18 mouse cellular contexts compared by ENCODE assay signal in genomic region chr9:96716735-96717444, GRCm38 (mm10). TPM values are rescaled to one million over a fixed set of nuclear protein-coding genes. Genes with fewer than 3 reads are reported as not detected.
DNase-seq lines count a peak whose midpoint lies in the region; ATAC-seq and TF ChIP-seq lines count a peak whose summit lies in the region.
"Had no signal": no experiment of that assay in that cellular context is flagged by ENCODE, and none has a peak within 500 bp of the region (broad histone marks: within the 10 kb centered on the region; RNA-seq: fewer than 3 reads in every experiment).

No protein-coding gene starts in this region.

- DNase-seq in heart, adult 11 months, result peak; percentile 83
- no peak for DNase-seq in heart, embryonic 10.5 days (ENCODE audit: low spot score)
- no peak for DNase-seq in kidney, postnatal 0 days (ENCODE audit: low spot score)
- DNase-seq in kidney, postnatal 14 days, result no peak
- peak; percentile 60 for DNase-seq in CH12.LX (ENCODE audit: extremely low read depth)
- DNase-seq in adrenal gland, postnatal 14 days, result no peak
- DNase-seq: adrenal gland, postnatal 10 days; adrenal gland, postnatal 36 days; B cell, adult 2 months; cerebellum, adult 8-10 months; cerebellum, postnatal 10 days; cerebellum, postnatal 25 days; forebrain, postnatal 0 days had no signal

- H3K36me3 ChIP-seq in heart, embryonic 10.5 days, result peaks cover 22% of the 10 kb centered on the region
- H3K36me3 ChIP-seq in kidney, postnatal 0 days (ENCODE audit: insufficient read depth, low read length), result no peaks in the 10 kb centered on the region
- peaks cover 20 to 45% of the 10 kb centered on the region in 2 experiments for H3K36me3 ChIP-seq in CH12.LX (replicated peaks in 1 of 2; ENCODE audit: control insufficient read depth in 1 of 2, insufficient read depth in 1 of 2, low read length in 1 of 2)
- H3K36me3 ChIP-seq: embryonic facial prominence, embryonic 10.5 days; embryonic facial prominence, embryonic 12.5 days; forebrain, embryonic 15.5 days had no signal

- dilution Hi-C loops in CH12.LX (cut with MboI; ENCODE audit: extremely low pct_ligation_motif_present, extremely low pct_unique_long_range_greater_than_20kb, low sequenced_read_pairs), result no loop called here

- TF ChIP-seq POLR2A in CH12.LX (IDR thresholded peaks at IDR 0.05; ENCODE audit: low read depth, low read length), result no peak

- in situ Hi-C loops in CH12.LX (cut with MboI; ENCODE audit: low pct_ligation_motif_present, low pct_unique_long_range_greater_than_20kb, low sequenced_read_pairs), result loop anchor here (5.0 kb wide), 2 partner anchors 40 to 80 kb away; no protein-coding TSS in a partner anchor

- H3K27me3 ChIP-seq in heart, embryonic 10.5 days (ENCODE audit: insufficient read depth, poor library complexity, severe bottlenecking), result no peaks in the 10 kb centered on the region
- no peaks in the 10 kb centered on the region for H3K27me3 ChIP-seq in kidney, postnatal 0 days (ENCODE audit: insufficient read depth, low read length)
- H3K27me3 ChIP-seq in CH12.LX (replicated peaks), result no peaks in the 10 kb centered on the region
- H3K27me3 ChIP-seq: embryonic facial prominence, embryonic 12.5 days; forebrain, embryonic 13.5 days; forebrain, embryonic 15.5 days had no signal

- no peak for TF ChIP-seq CTCF in kidney, postnatal 0 days (IDR thresholded peaks at IDR 0.05; ENCODE audit: low read depth)
- peak in 1 of 2 experiments; percentile 8; a peak in 1 of 4 replicates for TF ChIP-seq CTCF in CH12.LX (conservative IDR thresholded peaks at IDR 0.05 in 1 of 2, IDR thresholded peaks at IDR 0.05 in 1 of 2; ENCODE audit: low read depth in 2 of 2, low read length in 2 of 2)

- peaks cover 51% of the 10 kb centered on the region for H3K4me1 ChIP-seq in heart, embryonic 10.5 days
- H3K4me1 ChIP-seq in kidney, postnatal 0 days (replicated peaks; ENCODE audit: insufficient read depth, low read length), result peaks cover 11% of the 10 kb centered on the region; the same call in 1 of the 2 replicates
- peaks cover 16 to 51% of the 10 kb centered on the region in 2 experiments for H3K4me1 ChIP-seq in CH12.LX (ENCODE audit: control insufficient read depth in 1 of 2, insufficient read depth in 2 of 2)

- no peaks in the 10 kb centered on the region for H3K9me3 ChIP-seq in heart, embryonic 10.5 days
- H3K9me3 ChIP-seq in kidney, postnatal 0 days (replicated peaks; ENCODE audit: low read length), result no peaks in the 10 kb centered on the region
- no peaks in the 10 kb centered on the region for H3K9me3 ChIP-seq in CH12.LX (replicated peaks; ENCODE audit: low read length)
- H3K9me3 ChIP-seq: embryonic facial prominence, embryonic 10.5 days; embryonic facial prominence, embryonic 12.5 days; forebrain, embryonic 13.5 days; forebrain, embryonic 15.5 days had no signal

- no peak overlapping the region for H3K4me2 ChIP-seq in kidney, postnatal 0 days (ENCODE audit: low read length)
- H3K4me2 ChIP-seq in CH12.LX (ENCODE audit: insufficient read depth, low read depth, poor library complexity, severe bottlenecking), result peak overlapping the region; percentile 86
- H3K4me2 ChIP-seq: embryonic facial prominence, embryonic 12.5 days; forebrain, embryonic 13.5 days; forebrain, embryonic 15.5 days had no signal

- no peak for TF ChIP-seq RAD21 in CH12.LX (IDR thresholded peaks at IDR 0.05; ENCODE audit: low read depth, low read length)

- WGBS in heart, embryonic 10.5 days, result 88% methylated on average over 14 of the region's 14 CpGs
- 77% methylated on average over 14 of the region's 14 CpGs for WGBS in kidney, postnatal 0 days

- no peak for ATAC-seq in kidney, postnatal 0 days (replicated peaks; ENCODE audit: low FRiP score, low read depth)
- ATAC-seq: CD4-positive, CD25-positive, alpha-beta regulatory T cell, adult 4 months; forebrain, embryonic 13.5 days; forebrain, embryonic 15.5 days; forebrain, postnatal 0 days had no signal

- no peak overlapping the region for H3K9ac ChIP-seq in kidney, postnatal 0 days (ENCODE audit: low read depth, low read length)
- H3K9ac ChIP-seq in CH12.LX (ENCODE audit: insufficient read depth, low read depth), result peak overlapping the region; percentile 94
- H3K9ac ChIP-seq: embryonic facial prominence, embryonic 12.5 days; forebrain, embryonic 13.5 days; forebrain, embryonic 15.5 days; forebrain, postnatal 0 days had no signal

- peaks cover 93% of the 10 kb centered on the region for H3K79me2 ChIP-seq in CH12.LX (replicated peaks; ENCODE audit: control insufficient read depth, extremely low read depth, insufficient read depth, poor library complexity, severe bottlenecking)

- no peak overlapping the region for H3K4me3 ChIP-seq in heart, embryonic 10.5 days
- H3K4me3 ChIP-seq in kidney, postnatal 0 days (replicated peaks; ENCODE audit: low read depth, low read length), result no peak overlapping the region
- peak overlapping the region; percentile 58 to 80 (median 73) for H3K4me3 ChIP-seq in CH12.LX (replicated peaks in 1 of 3; ENCODE audit: low read depth in 2 of 3, low read length in 2 of 3, poor library complexity in 1 of 3)
- H3K4me3 ChIP-seq: embryonic facial prominence, embryonic 10.5 days; embryonic facial prominence, embryonic 12.5 days; forebrain, embryonic 13.5 days; forebrain, embryonic 15.5 days had no signal

- TF ChIP-seq EP300 in CH12.LX (IDR thresholded peaks at IDR 0.05; ENCODE audit: low read length), result 0 out of 2 replicates have a peak, but pooled peaks have one; percentile 13

- H3K27ac ChIP-seq in heart, embryonic 10.5 days, result no peak overlapping the region
- peak overlapping the region; percentile 42; the same call in 1 of the 2 replicates for H3K27ac ChIP-seq in kidney, postnatal 0 days
- peak overlapping the region; percentile 87 for H3K27ac ChIP-seq in CH12.LX (ENCODE audit: insufficient read depth, low read depth)
- H3K27ac ChIP-seq: embryonic facial prominence, embryonic 10.5 days; embryonic facial prominence, embryonic 12.5 days; forebrain, embryonic 13.5 days; forebrain, embryonic 15.5 days had no signal

TF ChIP-seq in CH12.LX, 34 proteins besides CTCF, POLR2A, EP300 and RAD21:
- TF ChIP-seq NELFE (IDR thresholded peaks at IDR 0.05; ENCODE audit: low read depth, low read length) (peak; percentile 33; the same call in 1 of the 2 replicates), UBTF (IDR thresholded peaks at IDR 0.05; ENCODE audit: low read depth, low read length) (peak; percentile 75; the same call in 1 of the 2 replicates), ZMIZ1 (IDR thresholded peaks at IDR 0.05; ENCODE audit: low read depth, low read length) (peak; percentile 56; the same call in 1 of the 2 replicates), MAZ (IDR thresholded peaks at IDR 0.05; ENCODE audit: low read depth, low read length) (0 out of 2 replicates have a peak, but pooled peaks have one; percentile 42), E2F4 (IDR thresholded peaks at IDR 0.05; ENCODE audit: insufficient replicate concordance, low read depth, low read length) (no peak), IRF4 (IDR thresholded peaks at IDR 0.05; ENCODE audit: low read depth, low read length) (peak; percentile 22; the same call in 1 of the 2 replicates), CHD1 (IDR thresholded peaks at IDR 0.05; ENCODE audit: low read depth, low read length) (peak; percentile 98), USF2 (conservative IDR thresholded peaks at IDR 0.05; ENCODE audit: low read depth, low read length) (no peak), MXI1 (IDR thresholded peaks at IDR 0.05; ENCODE audit: low read depth, low read length) (peak; percentile 57; the same call in 1 of the 2 replicates), MAFK (IDR thresholded peaks at IDR 0.05; ENCODE audit: insufficient replicate concordance, low read length) (no peak), SIN3A (IDR thresholded peaks at IDR 0.05; ENCODE audit: low read length) (peak; percentile 71), ELF1 (IDR thresholded peaks at IDR 0.05; ENCODE audit: low read depth, low read length) (no peak), GABPA (IDR thresholded peaks at IDR 0.05; ENCODE audit: insufficient replicate concordance, low read depth, low read length) (no peak), CHD2 (IDR thresholded peaks at IDR 0.05; ENCODE audit: low read length) (peak; percentile 20; the same call in 1 of the 2 replicates), BHLHE40 (IDR thresholded peaks at IDR 0.05; ENCODE audit: low read depth, low read length) (0 out of 2 replicates have a peak, but pooled peaks have one; percentile 16), HCFC1 (IDR thresholded peaks at IDR 0.05; ENCODE audit: low read depth, low read length) (peak; percentile 14; the same call in 1 of the 2 replicates), TBP (conservative IDR thresholded peaks at IDR 0.05; ENCODE audit: low read depth, low read length) (0 out of 2 replicates have a peak, but pooled peaks have one; percentile 50)
TF ChIP-seq in CH12.LX: peak in this region for 12.

RNA-seq across cellular contexts. Expression of gene Zbtb38, which starts 35.7 kb away (rescaled TPM):
- 13.4 and 24.5 TPM in 2 replicates for polyA plus RNA-seq in heart, embryonic 10.5 days (2016; fragmentation: Nextera tagmentation; extraction: Ambion mirVana)
- 28.3 and 28.5 TPM in 2 replicates for polyA plus RNA-seq in kidney, postnatal 0 days (2015; fragmentation: Nextera tagmentation; extraction: Ambion mirVana)
- total RNA-seq in CH12.LX (2012; rRNA removed) (83.6 and 102 TPM in 2 replicates), CH12.LX (2014; rRNA removed) (67.9 and 68.8 TPM in 2 replicates)
- polyA plus RNA-seq in CH12.LX (2012; ENCODE audit: insufficient read length, low read depth), result 51.7 and 53.0 TPM in 2 replicates
- 41.5 and 52.1 TPM in 2 replicates for total RNA-seq in adrenal gland, postnatal 14 days (2021)

Comparison
In these comparisons a context has a peak if more than half of its experiments do, and no peak if none do; other contexts are left out.
1. DNase-seq: peak in heart, adult 11 months (single experiment) and CH12.LX (single experiment); none in heart, embryonic 10.5 days (single experiment), kidney, postnatal 0 days (single experiment), kidney, postnatal 14 days (single experiment) and adrenal gland, postnatal 14 days (single experiment).
2. H3K4me3 ChIP-seq: peak in CH12.LX (3 of 3); none in heart, embryonic 10.5 days (single experiment) and kidney, postnatal 0 days (single experiment).